ENCODE assay signal across 13 mouse cellular contexts in the genomic region with DNA sequence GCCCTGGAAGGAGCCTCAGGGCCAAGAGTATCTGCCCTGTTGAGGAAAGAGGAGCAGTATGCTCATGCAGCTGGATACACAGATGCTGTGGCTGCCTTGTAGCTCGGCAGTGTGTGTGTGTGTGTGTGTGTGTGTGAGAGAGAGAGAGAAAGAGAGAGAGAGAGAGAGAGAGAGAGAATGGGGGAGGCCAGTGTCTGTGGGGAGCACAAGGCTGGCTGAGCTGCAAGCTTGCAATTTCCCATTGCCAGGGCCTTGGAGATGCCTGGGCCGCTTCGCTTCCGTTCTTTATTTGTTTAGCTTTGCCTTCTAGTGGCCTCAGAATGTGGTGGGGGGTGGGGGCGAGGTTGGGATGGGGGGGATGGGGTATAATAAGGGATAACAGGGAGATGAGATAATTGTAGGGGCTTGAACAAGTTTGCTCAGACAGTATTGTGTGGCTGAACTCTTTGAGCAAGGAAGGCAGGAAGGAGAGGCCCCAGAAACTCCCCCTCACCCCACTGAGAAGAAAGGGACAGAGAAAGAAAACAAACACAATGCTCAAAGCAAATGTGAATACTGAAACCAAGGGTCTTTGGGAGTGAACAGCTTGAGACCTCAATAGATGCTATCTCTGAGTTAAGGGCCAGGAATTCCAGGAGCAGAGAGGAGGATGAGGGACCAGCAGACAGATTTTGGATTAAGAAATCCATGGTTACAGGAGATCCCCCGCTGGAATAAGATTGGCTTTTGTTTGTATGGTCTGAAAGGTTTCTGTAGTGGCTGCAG. TPM values are rescaled to one million over a fixed set of nuclear protein-coding genes. Genes with fewer than 3 reads are reported as not detected.
A peak's percentile ranks its signal among the peaks of the same experiment; 100 is the strongest.
DNase-seq lines count a peak whose midpoint lies in the region; ATAC-seq and TF ChIP-seq lines count a peak whose summit lies in the region.
"Had no signal": no experiment of that assay in that cellular context is flagged by ENCODE, and none has a peak within 500 bp of the region (broad histone marks: within the 10 kb centered on the region; RNA-seq: fewer than 3 reads in every experiment).

No protein-coding gene starts in this region.

- WGBS in forebrain, embryonic 12.5 days: 4% methylated on average over 6 of the region's 6 CpGs
- WGBS in limb, embryonic 12.5 days: 15% methylated on average over 6 of the region's 6 CpGs
- 16% methylated on average over 6 of the region's 6 CpGs for WGBS in stomach, embryonic 16.5 days

- peak; percentile 12 for DNase-seq in ovary, adult 18-20 months (ENCODE audit: low spot score)
- no peak for DNase-seq in ovary, postnatal 10 days (ENCODE audit: low spot score)
- DNase-seq in thymus, postnatal 36 days: no peak
- DNase-seq in gastrocnemius, adult 2 months: no peak
- no peak for DNase-seq in cerebellum, adult 9-10 months
- DNase-seq: adrenal gland, postnatal 25 days; cerebellum, postnatal 25 days; gastrocnemius, postnatal 25 days had no signal

- intact Hi-C loops in gastrocnemius, adult 2 months (cut with DNase I): no loop called here

- no peaks in the 10 kb centered on the region for H3K27me3 ChIP-seq in forebrain, embryonic 12.5 days
- no peaks in the 10 kb centered on the region for H3K27me3 ChIP-seq in limb, embryonic 12.5 days
- H3K27me3 ChIP-seq in stomach, embryonic 16.5 days (ENCODE audit: control insufficient read depth, insufficient read depth, low read length): no peaks in the 10 kb centered on the region
- H3K27me3 ChIP-seq: limb, embryonic 15.5 days had no signal

- H3K27ac ChIP-seq in forebrain, embryonic 12.5 days: peak overlapping the region; percentile 80
- H3K27ac ChIP-seq in limb, embryonic 12.5 days: peak overlapping the region; percentile 50
- H3K27ac ChIP-seq in stomach, embryonic 16.5 days (ENCODE audit: low read length): peak overlapping the region; percentile 39; the same call in 1 of the 2 replicates
- H3K27ac ChIP-seq in gastrocnemius, adult 2 months: no peak overlapping the region
- H3K27ac ChIP-seq: limb, embryonic 15.5 days had no signal

- H3K9me3 ChIP-seq in forebrain, embryonic 12.5 days: peaks cover 11% of the 10 kb centered on the region
- H3K9me3 ChIP-seq in limb, embryonic 12.5 days: no peaks in the 10 kb centered on the region
- peaks cover 5% of the 10 kb centered on the region; the same call in 1 of the 2 replicates for H3K9me3 ChIP-seq in stomach, embryonic 16.5 days (replicated peaks; ENCODE audit: control insufficient read depth, low read length)
- H3K9me3 ChIP-seq: limb, embryonic 15.5 days had no signal

- no peak overlapping the region; the same call in 1 of the 2 replicates for H3K4me2 ChIP-seq in forebrain, embryonic 12.5 days
- no peak overlapping the region for H3K4me2 ChIP-seq in limb, embryonic 12.5 days
- no peak overlapping the region for H3K4me2 ChIP-seq in stomach, embryonic 16.5 days (ENCODE audit: low read depth, low read length)
- H3K4me2 ChIP-seq: limb, embryonic 15.5 days had no signal

- no peak for TF ChIP-seq CTCF in gastrocnemius, adult 2 months (IDR thresholded peaks at IDR 0.05)

- peaks cover 29% of the 10 kb centered on the region for H3K4me1 ChIP-seq in forebrain, embryonic 12.5 days
- peaks cover 20% of the 10 kb centered on the region; the same call in 1 of the 2 replicates for H3K4me1 ChIP-seq in limb, embryonic 12.5 days (replicated peaks)
- H3K4me1 ChIP-seq in stomach, embryonic 16.5 days (ENCODE audit: control insufficient read depth, insufficient read depth, low read length): peaks cover 10% of the 10 kb centered on the region

- H3K36me3 ChIP-seq in forebrain, embryonic 12.5 days (replicated peaks): no peaks in the 10 kb centered on the region
- H3K36me3 ChIP-seq in limb, embryonic 12.5 days: no peaks in the 10 kb centered on the region
- H3K36me3 ChIP-seq in stomach, embryonic 16.5 days (ENCODE audit: control insufficient read depth, insufficient read depth, low read length): no peaks in the 10 kb centered on the region
- H3K36me3 ChIP-seq: limb, embryonic 15.5 days had no signal

- H3K9ac ChIP-seq in forebrain, embryonic 12.5 days: peak overlapping the region; percentile 9; the same call in 1 of the 2 replicates
- no peak overlapping the region for H3K9ac ChIP-seq in limb, embryonic 12.5 days (replicated peaks)
- H3K9ac ChIP-seq in stomach, embryonic 16.5 days (ENCODE audit: low read length): 0 out of 2 replicates have a peak overlapping the region, but pooled peaks have one; percentile 2
- H3K9ac ChIP-seq: limb, embryonic 15.5 days had no signal

- no peak overlapping the region for H3K4me3 ChIP-seq in forebrain, embryonic 12.5 days (replicated peaks)
- no peak overlapping the region for H3K4me3 ChIP-seq in limb, embryonic 12.5 days (replicated peaks)
- no peak overlapping the region for H3K4me3 ChIP-seq in stomach, embryonic 16.5 days (replicated peaks; ENCODE audit: low read length)
- no peak overlapping the region for H3K4me3 ChIP-seq in gastrocnemius, adult 2 months
- H3K4me3 ChIP-seq: limb, embryonic 15.5 days had no signal

- ATAC-seq in forebrain, embryonic 12.5 days (ENCODE audit: low FRiP score): peak; percentile 50
- no peak for ATAC-seq in limb, embryonic 12.5 days (ENCODE audit: insufficient number of reproducible peaks, insufficient read depth, low FRiP score, low TSS enrichment, low read depth)
- ATAC-seq in stomach, embryonic 16.5 days (ENCODE audit: insufficient read depth, low FRiP score): no peak

RNA-seq across cellular contexts. Expression of a gene that starts 10.5 kb away (rescaled TPM):
- polyA plus RNA-seq in forebrain, embryonic 12.5 days (2016; fragmentation: Nextera tagmentation; extraction: Ambion mirVana): 427 and 524 TPM in 2 replicates
- 319 and 323 TPM in 2 replicates for polyA plus RNA-seq in limb, embryonic 12.5 days (2016; fragmentation: Nextera tagmentation; extraction: Ambion mirVana)
- 375 and 392 TPM in 2 replicates for polyA plus RNA-seq in stomach, embryonic 16.5 days (2015; fragmentation: Nextera tagmentation; extraction: Ambion mirVana)
- not detected for total RNA-seq in gastrocnemius, adult 2 months (2021)
- total RNA-seq: MEL had no signal
